ENCODE assay signal across 25 mouse cellular contexts in genomic region chr1:182794628-182795027, GRCm38 (mm10). TPM values are rescaled to one million over a fixed set of nuclear protein-coding genes. Genes with fewer than 3 reads are reported as not detected.
DNase-seq lines count a peak whose midpoint lies in the region; ATAC-seq lines count a peak whose summit lies in the region.
"Had no signal": no experiment of that assay in that cellular context is flagged by ENCODE, and none has a peak within 500 bp of the region (broad histone marks: within the 10 kb centered on the region; RNA-seq: fewer than 3 reads in every experiment).

No protein-coding gene starts in this region.

- no peak overlapping the region for H3K9ac ChIP-seq in intestine, embryonic 16.5 days (ENCODE audit: low read depth, low read length)
- H3K9ac ChIP-seq: hindbrain, embryonic 13.5 days; liver, postnatal 0 days; neural tube, embryonic 12.5 days had no signal

- H3K36me3 ChIP-seq in heart, embryonic 10.5 days: no peaks in the 10 kb centered on the region
- no peaks in the 10 kb centered on the region for H3K36me3 ChIP-seq in intestine, embryonic 16.5 days (ENCODE audit: control insufficient read depth, insufficient read depth, low read length)
- H3K36me3 ChIP-seq: G1E; neural tube, embryonic 12.5 days had no signal

- WGBS in heart, embryonic 10.5 days: 76% methylated on average over 9 of the region's 9 CpGs
- 90% methylated on average over 9 of the region's 9 CpGs for WGBS in intestine, embryonic 16.5 days

- H3K27ac ChIP-seq in heart, embryonic 10.5 days: no peak overlapping the region
- no peak overlapping the region for H3K27ac ChIP-seq in intestine, embryonic 16.5 days (ENCODE audit: low read length)
- H3K27ac ChIP-seq: hindbrain, embryonic 13.5 days; midbrain, embryonic 10.5 days; neural tube, embryonic 12.5 days had no signal

- peaks cover 48% of the 10 kb centered on the region for H3K4me1 ChIP-seq in heart, embryonic 10.5 days
- 0 out of 2 replicates have a peak, but pooled peaks cover 4% of the 10 kb centered on the region for H3K4me1 ChIP-seq in intestine, embryonic 16.5 days (ENCODE audit: control insufficient read depth, insufficient read depth, low read length)

- H3K9me3 ChIP-seq in heart, embryonic 10.5 days: no peaks in the 10 kb centered on the region
- no peaks in the 10 kb centered on the region for H3K9me3 ChIP-seq in intestine, embryonic 16.5 days (ENCODE audit: control insufficient read depth, low read length)
- H3K9me3 ChIP-seq: hindbrain, embryonic 13.5 days; midbrain, embryonic 10.5 days; neural tube, embryonic 12.5 days had no signal

- ATAC-seq in intestine, embryonic 16.5 days: no peak
- ATAC-seq: CD4-positive, CD25-positive, alpha-beta regulatory T cell, adult 4 months; forebrain, embryonic 14.5 days; liver, postnatal 0 days had no signal

- H3K4me2 ChIP-seq in intestine, embryonic 16.5 days (ENCODE audit: low read depth, low read length): no peak overlapping the region
- H3K4me2 ChIP-seq: hindbrain, embryonic 13.5 days; neural tube, embryonic 12.5 days had no signal

- no peak overlapping the region for H3K4me3 ChIP-seq in heart, embryonic 10.5 days
- no peak overlapping the region for H3K4me3 ChIP-seq in intestine, embryonic 16.5 days (ENCODE audit: low read length)
- H3K4me3 ChIP-seq: erythroblast, embryonic 14.5 days; hindbrain, embryonic 13.5 days; midbrain, embryonic 10.5 days; neural tube, embryonic 12.5 days had no signal

- peak; percentile 60 for DNase-seq in heart, embryonic 10.5 days (ENCODE audit: low spot score)
- DNase-seq in heart, adult 11 months: no peak
- DNase-seq in frontal cortex, postnatal 14 days (ENCODE audit: low spot score in 2 of 2): peak; percentile 49 to 58
- peak; percentile 55 to 71 for DNase-seq in left cerebral cortex, adult 9 months (ENCODE audit: low spot score in 2 of 2)
- DNase-seq in right cerebral cortex, postnatal 25 days: peak; percentile 50
- no peak for DNase-seq in testis, postnatal 10 days (ENCODE audit: low spot score)
- no peak for DNase-seq in cerebellum, postnatal 14 days
- DNase-seq: cerebellum, adult 11 months; cerebellum, postnatal 36 days; gastrocnemius, postnatal 10 days; heart, postnatal 10 days; liver; liver, postnatal 0 days had no signal

- H3K27me3 ChIP-seq in heart, embryonic 10.5 days (ENCODE audit: insufficient read depth, poor library complexity, severe bottlenecking): no peaks in the 10 kb centered on the region
- no peaks in the 10 kb centered on the region for H3K27me3 ChIP-seq in intestine, embryonic 16.5 days (replicated peaks; ENCODE audit: control insufficient read depth, insufficient read depth, low read length)
- H3K27me3 ChIP-seq: hindbrain, embryonic 13.5 days; neural tube, embryonic 12.5 days had no signal

RNA-seq across cellular contexts. Expression of gene Susd4, which starts 31.0 kb away (rescaled TPM):
- 6.5 and 9.4 TPM in 2 replicates for polyA plus RNA-seq in heart, embryonic 10.5 days (2016; fragmentation: Nextera tagmentation; extraction: Ambion mirVana)
- polyA plus RNA-seq in intestine, embryonic 16.5 days (2015; fragmentation: Nextera tagmentation; extraction: Ambion mirVana): 11.8 and 12.3 TPM in 2 replicates
- polyA plus RNA-seq: erythroblast, embryonic 14.5 days; G1E had no signal

RNA-seq across cellular contexts. Expression of gene Ccdc185, which starts 45.6 kb away (rescaled TPM):
- polyA plus RNA-seq in heart, embryonic 10.5 days (2016; fragmentation: Nextera tagmentation; extraction: Ambion mirVana): 0.08 TPM in 1 of 2 replicates, not detected in the other
- polyA plus RNA-seq in intestine, embryonic 16.5 days (2015; fragmentation: Nextera tagmentation; extraction: Ambion mirVana): 0.06 TPM in 1 of 2 replicates, not detected in the other
- polyA plus RNA-seq: brain, embryonic 14.5 days; CD4-positive, CD25-positive, alpha-beta regulatory T cell, adult 4 months; embryonic facial prominence, embryonic 11.5 days; erythroblast, embryonic 14.5 days; forebrain, embryonic 14.5 days; G1E; hindbrain, embryonic 13.5 days; intestine, embryonic 14.5 days; kidney, embryonic 14.5 days; liver, postnatal 0 days; midbrain, embryonic 10.5 days; neural tube, embryonic 12.5 days had no signal

Comparison
In these comparisons a context has a peak if more than half of its experiments do, and no peak if none do; other contexts are left out.
1. DNase-seq: peak in heart, embryonic 10.5 days (single experiment), frontal cortex, postnatal 14 days (2 of 2), left cerebral cortex, adult 9 months (2 of 2) and right cerebral cortex, postnatal 25 days (single experiment); none in heart, adult 11 months (single experiment), testis, postnatal 10 days (single experiment) and cerebellum, postnatal 14 days (0 of 2).